Mouse (Mus musculus) liver, embryonic 15.5 days (tissue): Measurements from ENCODE around the gene Gpsm3. TPM values are rescaled to one million over a fixed set of nuclear protein-coding genes. Genes with fewer than 3 reads are reported as not detected.
"Not testable (repeated sequence)": the region's sequence is repeated elsewhere in the genome, so short reads cannot be mapped to it uniquely, and the experiment has no call there.

ENCODE experiments used
- ATAC-seq: fragments of 200-750 bp; cut with Nextera tagmentation; 2 replicates; pipeline ENCODE4 v1.8.0; 2017; ENCODE audit warnings: moderate number of reproducible peaks, mild to moderate bottlenecking, moderate library complexity; ENCODE audit not compliant: insufficient read depth
- H3K27ac ChIP-seq: fragments of 300-500 bp; sonication (generic); replicated peaks from 2 replicates; pipeline ENCODE4 v1.5.1; 2015; ENCODE audit warnings: mild to moderate bottlenecking, inconsistent platforms
- H3K27me3 ChIP-seq: fragments of 300-500 bp; sonication (generic); 2 replicates; pipeline ENCODE4 v1.6.1; 2015; ENCODE audit warnings: mild to moderate bottlenecking, inconsistent platforms
- H3K36me3 ChIP-seq: fragments of 300-500 bp; sonication (generic); replicated peaks from 2 replicates; pipeline ENCODE4 v1.6.1; 2015; ENCODE audit warnings: moderate library complexity, mild to moderate bottlenecking, inconsistent platforms
- H3K4me1 ChIP-seq: fragments of 300-500 bp; sonication (generic); replicated peaks from 2 replicates; pipeline ENCODE4 v1.6.1; 2015; ENCODE audit warnings: inconsistent platforms
- H3K4me2 ChIP-seq: fragments of 300-500 bp; sonication (generic); 2 replicates; pipeline ENCODE4 v1.6.1; 2015; ENCODE audit warnings: moderate library complexity, mild to moderate bottlenecking, inconsistent platforms
- H3K4me3 ChIP-seq: fragments of 300-500 bp; sonication (generic); replicated peaks from 2 replicates; pipeline ENCODE4 v1.5.1; 2015; ENCODE audit warnings: mild to moderate bottlenecking, inconsistent platforms
- H3K9ac ChIP-seq: fragments of 300-500 bp; sonication (generic); 2 replicates; pipeline ENCODE4 v1.6.1; 2015; ENCODE audit warnings: moderate library complexity, mild to moderate bottlenecking, inconsistent platforms
- H3K9me3 ChIP-seq: fragments of 300-500 bp; sonication (generic); replicated peaks from 2 replicates; pipeline ENCODE4 v1.6.1; 2016; ENCODE audit warnings: inconsistent platforms
- WGBS: fragments of 180-500 bp; shearing (Covaris S2); methylation state at CpG from one replicate; pipeline ENCODE4 v1.1.7; 2015; ENCODE audit warnings: mixed read lengths; ENCODE audit not compliant: insufficient replicate concordance; 5-methylcytosine and 5-hydroxymethylcytosine counted together
- polyA plus RNA-seq: library from polyadenylated mRNA; unstranded; fragments of >200 nt; fragmentation: Nextera tagmentation; extraction: Ambion mirVana; gene quantifications from 2 replicates; pipeline ENCODE4 v1.2.1, GENCODE M21; 2015

Gpsm3 gene
- 14.9 and 17.6 TPM in 2 replicates for polyA plus RNA-seq

DNA sequence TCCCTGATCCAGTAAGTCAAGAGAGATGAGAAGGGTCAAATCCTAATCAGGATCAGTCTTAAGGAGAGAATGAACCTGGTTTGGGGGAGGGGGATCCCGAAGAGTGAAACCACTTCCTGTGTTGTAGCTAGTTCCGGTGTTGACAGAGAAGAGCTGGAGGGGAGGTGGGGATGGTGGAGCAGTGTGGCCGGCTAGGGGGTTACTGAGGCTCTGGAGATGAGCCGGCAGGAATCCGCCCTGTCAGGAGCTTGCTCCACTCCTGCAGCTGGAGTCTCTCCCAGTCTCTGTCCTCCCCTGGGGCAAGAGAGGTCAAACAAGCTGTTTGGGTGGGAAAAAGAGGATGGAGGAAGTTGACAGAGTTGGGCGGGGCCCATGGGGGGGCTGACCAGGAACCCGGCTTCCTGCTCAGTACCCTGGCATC is at the start of gene Gpsm3:
Gene Gpsm3, plus strand, starts transcription at position 126 of the 421 bp plus-strand sequence.
- WGBS = 8% methylated on average over 7 of the region's 7 CpGs
- Histone ChIP-seq H3K4me1 (peaks cover 76% of the 10 kb centered on the region), H3K27ac (peak within 1 kb of the TSS; percentile 87), H3K9me3 (no peaks in the 10 kb centered on the region), H3K4me3 (peak within 1 kb of the TSS; percentile 84), H3K36me3 (peaks cover 8% of the 10 kb centered on the region), H3K4me2 (peak within 1 kb of the TSS; percentile 100), H3K27me3 (peaks cover 12% of the 10 kb centered on the region; the same call in 1 of the 2 replicates), H3K9ac (peak within 1 kb of the TSS; percentile 91; the same call in 1 of the 2 replicates)
- ATAC-seq = no peak

DNA sequence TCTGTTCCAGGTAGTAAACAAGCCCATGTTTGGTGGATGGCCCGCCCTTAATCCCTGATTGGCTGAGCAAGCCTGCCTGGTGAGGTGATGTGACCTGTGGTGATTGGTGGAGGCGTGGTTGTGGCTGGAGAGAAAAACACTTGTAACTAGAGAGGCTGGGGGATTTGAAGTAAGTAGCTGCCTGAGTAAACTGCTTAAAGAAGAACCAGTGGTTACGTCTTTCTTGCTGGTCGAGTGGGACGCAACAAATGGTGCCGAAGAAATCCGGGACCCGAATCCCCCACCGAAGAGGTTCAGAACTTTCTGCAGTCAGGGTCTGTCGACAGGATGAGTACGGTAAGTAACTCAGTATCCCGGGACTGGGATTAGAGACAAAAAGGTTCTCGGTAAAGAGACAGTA is 46.0 kb upstream of the Gpsm3 start:
- not testable (repeated sequence) for H3K4me1 ChIP-seq, H3K9me3 ChIP-seq, H3K9ac ChIP-seq, ATAC-seq, H3K4me3 ChIP-seq, H3K27me3 ChIP-seq, H3K27ac ChIP-seq, H3K36me3 ChIP-seq, H3K4me2 ChIP-seq
- WGBS = 78% methylated on average over 13 of the region's 13 CpGs

- H3K4me1 ChIP-seq = no peaks in the 10 kb centered on the region
- no peak overlapping the region for H3K27ac ChIP-seq
- WGBS = 62% methylated on average over 1 of the region's 1 CpGs
- H3K4me2 ChIP-seq = no peak overlapping the region
- no peak for ATAC-seq
- no peak overlapping the region for H3K9ac ChIP-seq
- H3K9me3 ChIP-seq = no peaks in the 10 kb centered on the region
- no peaks in the 10 kb centered on the region for H3K27me3 ChIP-seq
- H3K36me3 ChIP-seq = no peaks in the 10 kb centered on the region
- H3K4me3 ChIP-seq = no peak overlapping the region
Measured at GRCm38 (mm10) chr17:34546797-34547196, 42.8 kb upstream of the Gpsm3 start.

- H3K27me3 ChIP-seq = no peaks in the 10 kb centered on the region
- no peaks in the 10 kb centered on the region for H3K4me1 ChIP-seq
- no peak overlapping the region for H3K4me2 ChIP-seq
- H3K9ac ChIP-seq = no peak overlapping the region
- no peaks in the 10 kb centered on the region for H3K9me3 ChIP-seq
- no peaks in the 10 kb centered on the region for H3K36me3 ChIP-seq
- ATAC-seq = no peak
- 66% methylated on average over 4 of the region's 4 CpGs for WGBS
- no peak overlapping the region for H3K4me3 ChIP-seq
- H3K27ac ChIP-seq = no peak overlapping the region
Measured at GRCm38 (mm10) chr17:34547601-34548000, 42.0 kb upstream of the Gpsm3 start.

- no peak overlapping the region for H3K4me3 ChIP-seq
- no peaks in the 10 kb centered on the region for H3K9me3 ChIP-seq
- 69% methylated on average over 3 of the region's 3 CpGs for WGBS
- no peaks in the 10 kb centered on the region for H3K36me3 ChIP-seq
- H3K4me1 ChIP-seq = no peaks in the 10 kb centered on the region
- ATAC-seq = no peak
- no peaks in the 10 kb centered on the region for H3K27me3 ChIP-seq
- no peak overlapping the region for H3K4me2 ChIP-seq
- no peak overlapping the region for H3K27ac ChIP-seq
- no peak overlapping the region for H3K9ac ChIP-seq
Measured at GRCm38 (mm10) chr17:34549156-34549555, 40.5 kb upstream of the Gpsm3 start.

GRCm38 (mm10) chr17:34549843-34550242 is 39.8 kb upstream of the Gpsm3 start:
- WGBS = 49% methylated on average over 2 of the region's 2 CpGs
- no peak for ATAC-seq

DNA sequence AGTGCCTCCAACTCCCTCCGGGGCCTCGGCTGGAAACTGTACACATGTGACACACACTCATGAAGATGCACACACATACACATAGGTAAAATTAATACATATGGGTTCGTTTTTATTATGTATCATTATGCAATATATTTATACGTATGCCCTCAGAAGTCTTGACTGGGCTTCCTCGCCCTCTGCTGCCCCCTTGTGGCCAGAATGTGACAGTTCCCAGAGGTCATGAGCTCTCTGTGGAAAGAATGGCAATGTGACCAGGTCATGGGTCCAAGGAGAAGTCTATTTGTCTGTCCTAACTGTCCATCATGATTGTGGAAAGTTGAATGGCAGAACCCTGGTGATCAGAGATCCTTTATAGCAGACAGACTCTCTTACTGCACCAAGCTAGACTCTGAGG is 34.1 kb upstream of the Gpsm3 start:
- ATAC-seq = no peak
- Histone ChIP-seq H3K9ac (no peak overlapping the region), H3K27ac (no peak overlapping the region), H3K4me1 (peaks cover 9% of the 10 kb centered on the region), H3K9me3 (no peaks in the 10 kb centered on the region), H3K36me3 (no peaks in the 10 kb centered on the region), H3K27me3 (peaks cover 15% of the 10 kb centered on the region; the same call in 1 of the 2 replicates), H3K4me3 (no peak overlapping the region), H3K4me2 (no peak overlapping the region)
- WGBS = 18% methylated on average over 5 of the region's 5 CpGs

More at GRCm38 (mm10) chr17:34549843-34550242, 39.8 kb upstream of the Gpsm3 start:
- no peaks in the 10 kb centered on the region for H3K4me1 ChIP-seq
- no peaks in the 10 kb centered on the region for H3K36me3 ChIP-seq
- H3K27me3 ChIP-seq = no peaks in the 10 kb centered on the region
- no peak overlapping the region for H3K4me3 ChIP-seq
- H3K9ac ChIP-seq = no peak overlapping the region
- no peak overlapping the region for H3K4me2 ChIP-seq
- H3K9me3 ChIP-seq = no peaks in the 10 kb centered on the region
- no peak overlapping the region for H3K27ac ChIP-seq

DNA sequence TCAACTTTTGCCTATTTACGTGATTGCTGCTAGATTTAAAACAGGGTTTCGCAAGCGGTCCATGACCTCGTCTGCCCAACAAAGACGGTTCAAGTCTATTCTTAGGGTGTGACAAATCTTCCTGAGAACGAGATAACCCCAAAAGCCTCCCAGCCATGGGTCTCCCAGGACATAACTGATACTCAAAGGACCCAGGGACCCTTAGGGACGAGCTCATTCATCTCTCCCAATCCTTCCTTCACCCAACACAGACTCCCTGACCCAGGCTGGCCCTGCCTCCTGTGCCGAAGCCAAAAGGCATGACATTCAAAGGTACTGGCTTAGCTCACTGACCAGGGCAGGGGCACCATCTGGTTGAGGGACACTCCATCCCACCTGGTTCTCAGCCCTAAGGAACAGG is 33.2 kb upstream of the Gpsm3 start:
- H3K4me1 ChIP-seq = peaks cover 18% of the 10 kb centered on the region
- H3K27ac ChIP-seq = no peak overlapping the region
- H3K4me2 ChIP-seq = no peak overlapping the region
- H3K9me3 ChIP-seq = no peaks in the 10 kb centered on the region
- no peaks in the 10 kb centered on the region for H3K36me3 ChIP-seq
- WGBS = 48% methylated on average over 8 of the region's 8 CpGs
- H3K4me3 ChIP-seq = no peak overlapping the region
- ATAC-seq = no peak
- peaks cover 15% of the 10 kb centered on the region; the same call in 1 of the 2 replicates for H3K27me3 ChIP-seq
- no peak overlapping the region for H3K9ac ChIP-seq

- no peak overlapping the region for H3K9ac ChIP-seq
- no peaks in the 10 kb centered on the region for H3K36me3 ChIP-seq
- no peaks in the 10 kb centered on the region for H3K9me3 ChIP-seq
- WGBS = 55% methylated on average over 11 of the region's 11 CpGs
- H3K4me1 ChIP-seq = peaks cover 18% of the 10 kb centered on the region
- no peak overlapping the region for H3K27ac ChIP-seq
- peaks cover 15% of the 10 kb centered on the region; the same call in 1 of the 2 replicates for H3K27me3 ChIP-seq
- no peak overlapping the region for H3K4me3 ChIP-seq
- H3K4me2 ChIP-seq = no peak overlapping the region
- ATAC-seq = no peak
Measured at GRCm38 (mm10) chr17:34557411-34557810, 32.2 kb upstream of the Gpsm3 start.

GRCm38 (mm10) chr17:34559116-34559515 is 30.5 kb upstream of the Gpsm3 start:
- Histone ChIP-seq H3K9ac (no peak overlapping the region), H3K4me2 (no peak overlapping the region), H3K4me1 (peaks cover 18% of the 10 kb centered on the region), H3K27me3 (peaks cover 15% of the 10 kb centered on the region; the same call in 1 of the 2 replicates), H3K27ac (no peak overlapping the region), H3K9me3 (no peaks in the 10 kb centered on the region), H3K4me3 (no peak overlapping the region), H3K36me3 (no peaks in the 10 kb centered on the region)
- WGBS = 71% methylated on average over 7 of the region's 7 CpGs
- no peak for ATAC-seq

DNA sequence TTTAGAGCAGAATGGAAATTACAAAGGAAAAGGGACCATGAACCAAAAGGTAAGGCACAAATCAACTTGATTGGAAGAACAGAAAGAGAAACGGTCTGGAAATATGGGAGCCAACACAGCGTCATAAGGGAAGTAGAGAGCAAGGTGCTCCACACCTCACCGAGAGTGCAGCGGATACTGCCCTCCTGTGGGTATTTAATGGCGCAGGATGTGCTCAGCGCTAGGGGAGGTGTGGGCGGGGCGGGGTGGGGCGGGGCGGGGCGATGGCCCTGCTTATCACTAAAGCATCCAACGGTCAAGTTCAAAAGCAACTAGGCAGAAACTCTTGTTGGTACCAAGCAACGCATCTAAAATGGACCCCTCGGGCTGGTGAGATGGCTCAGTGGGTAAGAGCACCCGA is 29.7 kb upstream of the Gpsm3 start:
- Histone ChIP-seq H3K9me3 (no peaks in the 10 kb centered on the region), H3K27me3 (peaks cover 18% of the 10 kb centered on the region; the same call in 1 of the 2 replicates), H3K27ac (no peak overlapping the region), H3K4me3 (no peak overlapping the region), H3K4me2 (no peak overlapping the region), H3K36me3 (no peaks in the 10 kb centered on the region), H3K9ac (no peak overlapping the region), H3K4me1 (peaks cover 18% of the 10 kb centered on the region)
- 23% methylated on average over 15 of the region's 15 CpGs for WGBS
- ATAC-seq = peak; percentile 19; the same call in 1 of the 2 replicates

DNA sequence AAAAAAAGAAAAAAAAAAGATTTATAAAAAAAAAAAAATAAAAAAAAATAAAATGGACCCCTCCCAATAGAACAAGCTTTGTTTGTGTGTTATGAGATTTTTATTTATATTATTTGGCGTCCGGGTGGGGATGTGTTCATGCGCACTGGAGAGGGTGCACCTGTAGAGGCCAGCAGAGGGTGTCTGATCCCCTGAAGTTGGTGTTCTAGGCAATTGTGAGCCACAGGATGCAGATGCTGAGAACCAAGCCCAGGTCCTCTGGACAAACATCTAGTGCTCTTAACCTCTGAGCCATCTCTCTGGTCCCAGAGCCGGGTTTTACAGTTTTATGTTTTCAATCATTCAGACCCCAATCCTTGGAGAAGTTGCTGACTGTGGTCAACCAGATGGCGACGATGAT is 29.2 kb upstream of the Gpsm3 start:
- Histone ChIP-seq H3K27me3 (peaks cover 23% of the 10 kb centered on the region; the same call in 1 of the 2 replicates), H3K4me1 (peaks cover 18% of the 10 kb centered on the region), H3K9ac (no peak overlapping the region), H3K4me2 (no peak overlapping the region), H3K9me3 (no peaks in the 10 kb centered on the region), H3K36me3 (no peaks in the 10 kb centered on the region), H3K4me3 (no peak overlapping the region), H3K27ac (no peak overlapping the region)
- ATAC-seq = no peak
- WGBS = 77% methylated on average over 6 of the region's 6 CpGs
